Mouse (Mus musculus) neural tube, embryonic 12.5 days (tissue): ENCODE measurements at regions not wholly inside any gene's neighbourhood (a gene's known extent, or its start where the extent isn't known, plus 50 kb on each side); places are given as distances from the start of the nearest gene placed in this dataset.
"Not testable (repeated sequence)": the region's sequence is repeated elsewhere in the genome, so short reads cannot be mapped to it uniquely, and the experiment has no call there.

ENCODE experiments used
- ATAC-seq: fragments of 200-750 bp; cut with Nextera tagmentation; 2 replicates; pipeline ENCODE4 v1.8.0; 2017; ENCODE audit warnings: low read depth, mild to moderate bottlenecking, moderate TSS enrichment, moderate library complexity; ENCODE audit not compliant: low FRiP score
- H3K27ac ChIP-seq: fragments of 300-500 bp; sonication (generic); 2 replicates; pipeline ENCODE4 v1.5.1; 2016
- H3K27me3 ChIP-seq: fragments of 300-500 bp; sonication (generic); replicated peaks from 2 replicates; pipeline ENCODE4 v1.6.1; 2016; ENCODE audit warnings: mild to moderate bottlenecking
- H3K36me3 ChIP-seq: fragments of 300-500 bp; sonication (generic); 2 replicates; pipeline ENCODE4 v1.6.1; 2016; ENCODE audit warnings: mild to moderate bottlenecking
- H3K4me1 ChIP-seq: fragments of 300-500 bp; sonication (generic); 2 replicates; pipeline ENCODE4 v1.6.1; 2016
- H3K4me2 ChIP-seq: fragments of 300-500 bp; sonication (generic); replicated peaks from 2 replicates; pipeline ENCODE4 v1.6.1; 2016; ENCODE audit warnings: mild to moderate bottlenecking
- H3K4me3 ChIP-seq: fragments of 300-500 bp; sonication (generic); 2 replicates; pipeline ENCODE4 v1.5.1; 2016
- H3K9ac ChIP-seq: fragments of 300-500 bp; sonication (generic); 2 replicates; pipeline ENCODE4 v1.6.1; 2016; ENCODE audit warnings: mild to moderate bottlenecking
- H3K9me3 ChIP-seq: fragments of 300-500 bp; sonication (generic); 2 replicates; pipeline ENCODE4 v1.6.1; 2016; ENCODE audit warnings: mild to moderate bottlenecking
- WGBS: fragments of 180-500 bp; shearing (Covaris S2); methylation state at CpG from one replicate; pipeline ENCODE4 v1.1.7; 2016; 5-methylcytosine and 5-hydroxymethylcytosine counted together

- H3K9ac ChIP-seq: no peak overlapping the region
- no peak overlapping the region for H3K4me2 ChIP-seq
- no peaks in the 10 kb centered on the region for H3K9me3 ChIP-seq
- no peak for ATAC-seq
- H3K4me1 ChIP-seq: peaks cover 10% of the 10 kb centered on the region; the same call in 1 of the 2 replicates
- no peaks in the 10 kb centered on the region for H3K27me3 ChIP-seq
- H3K4me3 ChIP-seq: no peak overlapping the region
- WGBS: 59% methylated on average over 16 of the region's 16 CpGs
- no peak overlapping the region for H3K27ac ChIP-seq
- peaks cover 37% of the 10 kb centered on the region for H3K36me3 ChIP-seq
These were observed 269.2 kb upstream of the Ubash3b start for GRCm38 (mm10) chr9:41430391-41431343.

GRCm38 (mm10) chr9:41429711-41430390 is 268.4 kb upstream of the Ubash3b start:
- Histone ChIP-seq H3K4me1 (peaks cover 10% of the 10 kb centered on the region; the same call in 1 of the 2 replicates), H3K36me3 (peaks cover 36% of the 10 kb centered on the region), H3K9ac (no peak overlapping the region), H3K4me3 (no peak overlapping the region), H3K9me3 (no peaks in the 10 kb centered on the region), H3K27me3 (no peaks in the 10 kb centered on the region), H3K27ac (no peak overlapping the region), H3K4me2 (no peak overlapping the region)
- ATAC-seq: peak; percentile 87
- 38% methylated on average over 10 of the region's 10 CpGs for WGBS

DNA sequence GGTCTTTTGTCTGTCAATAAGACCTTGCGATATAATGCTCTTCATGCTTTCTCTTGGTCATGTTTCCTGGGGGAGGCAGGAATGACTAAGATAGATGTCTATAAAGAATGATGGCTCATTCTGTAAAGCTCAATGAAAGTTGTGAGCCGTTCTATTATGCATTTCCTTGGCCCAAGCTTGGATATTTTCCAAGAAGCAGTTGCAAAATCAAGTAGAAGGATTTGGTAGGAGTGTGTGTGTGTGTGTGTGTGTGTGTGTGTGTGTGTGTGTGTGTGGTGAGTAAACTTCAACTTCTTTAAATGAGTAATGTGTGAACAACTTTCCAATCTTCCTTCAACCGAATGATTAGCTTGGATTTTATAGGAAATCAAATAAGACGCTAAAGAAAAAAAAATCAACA is 267.7 kb upstream of the Ubash3b start:
- Histone ChIP-seq H3K4me3 (no peak overlapping the region), H3K4me2 (no peak overlapping the region), H3K27ac (no peak overlapping the region), H3K4me1 (peaks cover 10% of the 10 kb centered on the region; the same call in 1 of the 2 replicates), H3K9ac (no peak overlapping the region), H3K9me3 (no peaks in the 10 kb centered on the region), H3K27me3 (no peaks in the 10 kb centered on the region), H3K36me3 (peaks cover 31% of the 10 kb centered on the region)
- ATAC-seq: no peak
- WGBS: 53% methylated on average over 4 of the region's 4 CpGs

DNA sequence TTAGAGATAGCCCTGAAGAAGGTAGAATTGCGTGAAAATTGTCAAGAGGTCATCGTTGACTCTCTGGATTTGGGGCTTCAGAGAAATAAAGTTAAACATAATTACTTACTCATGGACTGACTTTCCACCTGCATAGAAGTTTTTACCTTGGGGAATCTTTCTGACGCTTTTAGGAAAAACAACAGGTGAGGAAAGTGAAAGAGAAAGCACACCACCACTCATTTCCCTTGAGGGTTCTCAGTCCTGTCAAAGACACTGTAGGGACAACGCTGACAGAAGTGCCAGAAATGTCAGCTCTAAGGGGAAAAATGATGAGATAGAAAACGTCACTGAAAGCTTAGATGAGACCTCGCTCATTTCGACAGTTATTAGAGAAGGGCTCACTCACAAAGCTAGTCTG is 265.2 kb upstream of the Ubash3b start:
- Histone ChIP-seq H3K4me3 (no peak overlapping the region), H3K9ac (no peak overlapping the region), H3K9me3 (no peaks in the 10 kb centered on the region), H3K27me3 (no peaks in the 10 kb centered on the region), H3K27ac (no peak overlapping the region), H3K4me2 (no peak overlapping the region), H3K36me3 (peaks cover 27% of the 10 kb centered on the region), H3K4me1 (peaks cover 10% of the 10 kb centered on the region; the same call in 1 of the 2 replicates)
- 91% methylated on average over 7 of the region's 7 CpGs for WGBS
- ATAC-seq: no peak

- Histone ChIP-seq H3K36me3 (peaks cover 31% of the 10 kb centered on the region), H3K9ac (no peak overlapping the region), H3K27ac (no peak overlapping the region), H3K27me3 (no peaks in the 10 kb centered on the region), H3K4me1 (peaks cover 5% of the 10 kb centered on the region; the same call in 1 of the 2 replicates), H3K4me3 (no peak overlapping the region), H3K4me2 (no peak overlapping the region), H3K9me3 (no peaks in the 10 kb centered on the region)
- 91% methylated on average over 6 of the region's 6 CpGs for WGBS
- no peak for ATAC-seq
These were observed 263.7 kb upstream of the Ubash3b start for GRCm38 (mm10) chr9:41425225-41425624.

DNA sequence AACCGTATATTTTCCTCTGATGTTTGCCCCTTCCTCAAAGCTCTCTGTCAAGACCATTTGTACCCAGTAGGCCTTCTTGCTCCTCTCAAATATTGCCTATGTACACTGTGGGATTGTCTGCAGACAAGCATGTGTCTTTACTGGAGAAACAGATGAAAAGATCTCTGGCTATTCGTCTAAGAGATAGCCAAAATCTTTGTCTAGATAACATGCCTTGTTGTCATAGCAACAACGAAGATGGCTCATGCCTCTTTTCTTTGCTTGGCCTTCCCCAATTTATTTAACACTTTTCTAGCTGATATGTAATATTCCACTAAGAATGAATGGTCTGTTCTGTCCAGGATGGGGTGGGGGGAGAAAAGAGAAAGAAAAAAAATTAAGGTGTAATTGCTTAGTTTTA is 252.3 kb upstream of the Ubash3b start:
- Histone ChIP-seq H3K4me1 (0 out of 2 replicates have a peak, but pooled peaks cover 5% of the 10 kb centered on the region), H3K9ac (no peak overlapping the region), H3K27me3 (no peaks in the 10 kb centered on the region), H3K27ac (no peak overlapping the region), H3K36me3 (peaks cover 34% of the 10 kb centered on the region), H3K4me2 (no peak overlapping the region), H3K9me3 (no peaks in the 10 kb centered on the region), H3K4me3 (no peak overlapping the region)
- no peak for ATAC-seq
- WGBS: 72% methylated on average over 3 of the region's 3 CpGs

DNA sequence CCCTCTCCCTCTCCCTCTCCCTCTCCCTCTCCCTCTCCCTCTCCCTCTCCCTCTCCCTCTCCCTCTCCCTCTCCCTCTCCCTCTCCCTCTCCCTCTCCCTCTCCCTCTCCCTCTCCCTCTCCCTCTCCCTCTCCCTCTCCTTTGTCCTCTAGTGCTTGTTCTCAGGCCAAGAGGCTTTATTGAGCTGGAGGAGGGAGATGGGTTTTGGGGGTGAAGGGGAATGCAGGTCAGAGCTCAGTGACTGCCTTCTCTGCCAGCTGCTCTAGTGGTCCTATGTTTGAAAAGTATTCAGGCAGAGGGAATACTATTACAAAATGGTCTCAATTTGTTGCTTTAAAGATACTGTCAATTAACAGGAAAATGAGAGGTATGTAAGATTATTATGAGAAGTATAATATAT is 251.6 kb upstream of the Ubash3b start:
- not testable (repeated sequence) for H3K4me2 ChIP-seq, H3K27me3 ChIP-seq, H3K4me1 ChIP-seq, H3K9me3 ChIP-seq, H3K27ac ChIP-seq, H3K9ac ChIP-seq, ATAC-seq, H3K4me3 ChIP-seq
- H3K36me3 ChIP-seq: peaks cover 34% of the 10 kb centered on the region

GRCm38 (mm10) chr9:41412174-41412757 is 250.8 kb upstream of the Ubash3b start:
- Histone ChIP-seq H3K9ac (no peak overlapping the region), H3K4me2 (no peak overlapping the region), H3K27ac (no peak overlapping the region), H3K36me3 (peaks cover 27% of the 10 kb centered on the region), H3K4me3 (no peak overlapping the region), H3K9me3 (no peaks in the 10 kb centered on the region), H3K27me3 (no peaks in the 10 kb centered on the region), H3K4me1 (0 out of 2 replicates have a peak, but pooled peaks cover 5% of the 10 kb centered on the region)
- WGBS: 51% methylated on average over 5 of the region's 5 CpGs
- no peak for ATAC-seq

DNA sequence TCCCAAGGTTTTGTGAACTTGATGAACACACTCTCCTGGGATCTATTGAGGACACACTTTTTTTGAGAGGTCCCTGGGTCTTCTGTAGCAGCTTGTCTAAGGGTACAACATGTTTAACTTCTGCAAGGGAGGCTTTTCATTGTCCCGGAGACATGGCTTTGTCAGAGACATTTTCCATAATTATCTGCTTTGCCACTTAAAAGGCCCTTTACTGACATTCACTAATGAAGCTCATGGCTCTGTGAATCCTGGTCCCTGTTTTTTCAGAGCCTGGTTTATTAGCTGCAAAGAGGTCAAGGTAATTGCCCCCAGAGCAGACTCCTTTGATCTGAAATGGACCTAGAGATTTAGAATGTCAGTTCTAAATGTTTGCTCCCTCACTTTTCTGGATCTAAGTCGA is 246.8 kb upstream of the Ubash3b start:
- H3K4me2 ChIP-seq: no peak overlapping the region

DNA sequence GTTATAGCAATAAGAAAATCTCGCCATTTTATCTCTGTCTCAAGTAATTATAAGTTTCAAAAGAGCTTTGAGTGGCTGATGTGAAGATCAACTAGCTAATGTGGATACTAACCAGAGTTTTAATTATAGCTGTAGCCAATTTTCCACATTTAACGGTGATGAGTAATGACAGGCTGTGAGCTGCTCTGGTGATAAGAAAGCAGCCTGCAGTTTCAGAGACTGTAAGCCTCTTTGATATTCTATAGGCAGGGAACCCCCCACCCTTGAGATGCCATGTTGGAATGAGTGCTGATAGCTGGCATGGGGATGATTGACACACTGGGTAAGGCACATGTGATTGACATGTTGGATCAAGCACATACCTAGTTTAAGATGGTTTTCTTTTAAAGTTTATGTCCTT is 245.6 kb upstream of the Ubash3b start:
- no peak for ATAC-seq
- H3K9ac ChIP-seq: no peak overlapping the region
- no peak overlapping the region for H3K4me2 ChIP-seq
- no peaks in the 10 kb centered on the region for H3K27me3 ChIP-seq
- 88% methylated on average over 2 of the region's 2 CpGs for WGBS
- no peaks in the 10 kb centered on the region for H3K9me3 ChIP-seq
- no peak overlapping the region for H3K4me3 ChIP-seq
- peaks cover 42% of the 10 kb centered on the region for H3K36me3 ChIP-seq
- H3K27ac ChIP-seq: no peak overlapping the region
- no peaks in the 10 kb centered on the region for H3K4me1 ChIP-seq

More for the DNA sequence above, 246.8 kb upstream of the Ubash3b start:
- Histone ChIP-seq H3K27me3 (no peaks in the 10 kb centered on the region), H3K9me3 (no peaks in the 10 kb centered on the region), H3K36me3 (peaks cover 30% of the 10 kb centered on the region), H3K4me3 (no peak overlapping the region), H3K9ac (no peak overlapping the region), H3K27ac (no peak overlapping the region), H3K4me1 (0 out of 2 replicates have a peak, but pooled peaks cover 5% of the 10 kb centered on the region)
- no peak for ATAC-seq
- WGBS: 45% methylated on average over 2 of the region's 2 CpGs

DNA sequence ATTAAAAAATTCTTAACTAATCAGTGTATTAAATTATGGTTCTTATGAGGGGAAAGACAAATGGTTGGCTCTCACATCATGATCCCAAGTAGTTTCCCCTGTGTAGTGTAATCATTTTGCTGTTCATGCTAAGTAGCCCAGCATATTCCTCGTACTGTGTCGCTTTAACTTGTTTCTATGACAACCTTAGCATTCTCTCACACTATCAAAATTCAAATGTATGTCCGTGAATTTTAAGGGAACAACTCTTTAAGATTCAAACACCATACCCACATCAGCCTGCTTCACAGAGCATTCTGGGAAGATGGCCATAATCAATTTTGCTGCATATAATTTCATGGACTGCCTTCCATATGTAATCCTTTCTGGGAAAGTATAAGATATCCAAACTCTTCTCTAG is 241.4 kb upstream of the Ubash3b start:
- ATAC-seq: no peak
- Histone ChIP-seq H3K36me3 (peaks cover 47% of the 10 kb centered on the region), H3K27me3 (no peaks in the 10 kb centered on the region), H3K4me3 (no peak overlapping the region), H3K4me2 (no peak overlapping the region), H3K4me1 (no peaks in the 10 kb centered on the region), H3K27ac (no peak overlapping the region), H3K9ac (no peak overlapping the region), H3K9me3 (no peaks in the 10 kb centered on the region)
- WGBS: 83% methylated on average over 3 of the region's 3 CpGs

DNA sequence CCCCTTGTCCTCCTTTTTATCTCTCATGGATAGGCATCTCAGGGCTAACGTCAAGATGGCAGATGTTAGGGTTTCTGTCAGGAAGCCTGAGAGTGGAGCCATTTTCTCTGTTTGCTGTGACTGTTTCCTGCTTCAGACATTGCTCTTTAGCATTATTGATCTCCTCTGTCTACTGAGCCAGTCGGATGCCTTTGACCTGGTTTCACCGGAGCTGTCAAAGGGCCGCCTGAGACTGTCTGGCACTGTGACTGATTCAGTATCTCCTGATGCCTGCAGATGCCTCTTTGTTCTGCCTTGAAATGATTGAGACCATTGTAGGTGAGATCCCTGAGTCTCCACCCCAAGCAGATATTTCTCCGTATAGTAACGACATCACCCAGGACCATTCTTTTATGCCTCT is 239.5 kb upstream of the Ubash3b start:
- Histone ChIP-seq H3K27me3 (no peaks in the 10 kb centered on the region), H3K36me3 (peaks cover 57% of the 10 kb centered on the region), H3K27ac (no peak overlapping the region), H3K9me3 (no peaks in the 10 kb centered on the region), H3K4me1 (no peaks in the 10 kb centered on the region), H3K4me2 (no peak overlapping the region), H3K9ac (no peak overlapping the region), H3K4me3 (no peak overlapping the region)
- 83% methylated on average over 6 of the region's 6 CpGs for WGBS
- no peak for ATAC-seq
